Mouse (Mus musculus) heart, postnatal 14 days (tissue): ENCODE results near the gene Zfp746. TPM values are rescaled to one million over a fixed set of nuclear protein-coding genes. Genes with fewer than 3 reads are reported as not detected.

Experiments
- DNase-seq, 2 experiments: peaks; one replicate each; pipeline ENCODE4 v3.0.0; 2021 to 2022
- intact Hi-C: fragments of 180-260 bp; cut with DNase I; formaldehyde crosslinking; loops from one replicate; pipeline ENCODE4 v1.15.1; 2025
- microRNA-seq, 2 experiments: library from miRNA; unstranded; fragments of <30 nt; microRNA quantifications; one replicate each; pipeline ENCODE4 v1.2.0; 2021 to 2022
- total RNA-seq, 2 experiments: library from RNA; stranded (reverse); gene quantifications; 2 replicates each; pipeline ENCODE4 v1.2.3; 2021

Gene Zfp746
- total RNA-seq, 2 experiments from 2014 or later: 13.9 to 15.1 TPM

GRCm38 (mm10) chr6:48048426-48049272 is 37.7 kb downstream of the Zfp746 start, which contains the start of gene Zfp777:
Gene Zfp777 (minus strand): TSS chr6:48048911.
- intact Hi-C loops: loop anchor here (5.0 kb wide), 1 partner anchor 39 kb away; the partner anchor contains the start of gene Zfp746
- DNase-seq: peak; percentile 85 to 86

GRCm38 (mm10) chr6:48047450-48048351 is 38.7 kb downstream of the Zfp746 start:
- DNase-seq: peak; percentile 38 to 54
- intact Hi-C loops: loop anchor here (5.0 kb wide), 1 partner anchor 40 kb away; the partner anchor contains the start of gene Zfp746

DNA sequence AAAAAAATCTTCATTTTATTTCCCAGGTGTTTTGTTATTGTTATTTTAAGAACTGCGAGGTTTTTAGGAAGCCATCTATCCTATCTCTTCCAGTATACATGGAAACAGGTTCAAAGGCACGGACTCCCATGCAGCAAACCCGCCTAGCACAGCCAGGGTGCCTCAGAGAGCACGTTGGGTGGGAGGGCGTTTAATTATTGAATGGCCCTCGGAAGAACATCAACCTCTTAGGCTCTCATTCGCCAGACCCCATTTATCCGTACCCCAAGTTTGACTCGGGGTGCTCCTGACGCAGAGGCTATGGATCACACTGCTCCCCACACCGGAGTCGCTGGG is 39.3 kb downstream of the Zfp746 start:
- intact Hi-C loops: loop anchor here (5.0 kb wide), 1 partner anchor 40 kb away; the partner anchor contains the start of gene Zfp746

GRCm38 (mm10) chr6:48032661-48033060 is 53.7 kb downstream of the Zfp746 start:
- DNase-seq: no peak
- intact Hi-C loops: no loop called here

More for the DNA sequence above, 39.3 kb downstream of the Zfp746 start:
- DNase-seq: no peak

DNA sequence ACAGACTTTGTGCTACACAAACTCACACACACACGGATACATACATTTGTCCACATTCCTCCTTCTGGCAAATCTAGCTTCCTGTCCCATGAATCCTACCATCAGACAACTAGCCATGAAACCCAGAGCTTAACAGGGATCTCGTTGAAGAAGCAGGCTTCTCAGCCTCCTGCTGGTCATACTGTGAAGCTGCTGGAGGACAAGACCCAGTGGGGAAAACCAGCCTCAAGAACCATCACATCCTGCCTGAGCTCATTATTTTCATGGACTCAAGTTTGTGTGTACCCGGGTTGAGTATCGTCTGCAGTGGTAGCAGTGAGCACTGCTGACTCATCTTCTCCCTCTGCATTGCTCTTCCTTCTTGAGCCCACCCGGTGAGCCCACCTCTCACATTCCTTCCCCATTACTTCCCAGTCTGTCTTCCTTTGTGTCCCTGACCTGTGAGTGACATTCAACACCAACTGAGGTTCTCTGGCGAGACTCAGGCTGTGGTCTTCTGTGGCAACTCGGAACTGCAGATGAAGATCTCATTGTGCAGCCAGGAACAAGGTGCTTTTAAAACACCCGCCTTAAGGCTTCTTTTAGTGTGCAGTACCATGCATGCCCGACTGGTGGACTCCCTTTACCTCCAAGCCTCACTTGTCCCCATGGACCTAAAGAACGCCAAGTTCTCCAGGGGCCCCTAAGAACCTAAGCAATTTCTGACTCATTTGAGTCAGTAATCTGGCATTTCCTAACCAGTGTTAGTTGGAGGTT is 60.3 kb downstream of the Zfp746 start:
- intact Hi-C loops: no loop called here
- no peak for DNase-seq

GRCm38 (mm10) chr6:48024994-48025345 is 61.4 kb downstream of the Zfp746 start:
- intact Hi-C loops: no loop called here
- DNase-seq: no peak

DNA sequence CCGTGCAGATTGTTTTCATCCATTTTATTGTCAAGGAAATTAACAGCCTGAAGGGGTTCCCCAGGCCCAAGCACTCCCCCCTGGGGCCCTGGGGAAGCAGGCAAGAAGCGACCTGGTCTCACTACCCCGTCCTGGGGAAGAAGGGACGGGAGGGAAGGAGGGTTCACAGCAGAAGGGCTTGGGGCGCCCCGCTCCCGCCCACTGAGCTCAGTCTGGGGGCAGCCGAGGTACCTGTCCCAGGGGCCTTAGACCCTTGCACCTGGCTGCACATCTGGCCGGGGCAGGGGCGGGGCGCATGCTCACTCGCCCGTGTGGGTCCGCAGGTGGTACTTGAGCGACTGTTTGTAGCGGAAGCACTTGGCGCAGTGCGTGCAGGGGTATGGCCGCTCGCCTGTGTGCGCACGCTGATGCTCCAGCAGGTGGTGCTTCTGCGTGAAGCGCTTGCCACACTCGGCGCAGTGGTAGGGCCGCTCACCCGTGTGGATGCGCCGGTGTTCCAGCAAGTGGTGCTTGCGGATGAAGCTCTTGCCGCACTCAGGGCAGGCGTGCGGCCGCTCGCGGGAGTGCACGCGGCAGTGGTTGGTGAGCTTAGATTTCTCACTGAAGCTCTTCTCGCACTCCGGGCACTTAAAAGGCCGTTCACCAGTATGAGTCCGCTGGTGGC is 61.9 kb downstream of the Zfp746 start:
- DNase-seq: no peak
- intact Hi-C loops: no loop called here

DNA sequence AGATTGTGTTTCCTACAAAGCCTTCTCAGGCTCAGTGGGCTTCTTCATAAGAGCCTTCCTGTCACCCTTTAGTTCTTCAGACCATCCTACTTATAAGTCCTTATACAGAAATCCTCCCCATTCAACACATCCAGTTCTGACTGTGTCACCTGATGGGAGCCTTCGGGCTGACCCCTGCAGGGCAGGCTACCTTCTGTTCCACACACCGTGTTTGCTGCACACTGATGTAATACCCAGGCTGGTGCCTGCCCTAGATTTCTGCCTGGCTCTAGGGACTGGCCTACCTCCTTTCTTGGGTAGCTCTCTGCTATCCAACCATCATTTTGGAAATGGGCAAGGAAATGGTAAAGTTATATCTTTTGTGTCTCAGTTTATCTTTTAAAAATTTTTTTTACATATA is 63.7 kb downstream of the Zfp746 start:
- intact Hi-C loops: no loop called here
- no peak for DNase-seq

- intact Hi-C loops: no loop called here
- DNase-seq: no peak
These were observed 64.7 kb downstream of the Zfp746 start for GRCm38 (mm10) chr6:48021678-48022077.

GRCm38 (mm10) chr6:48020006-48020405 is 66.4 kb downstream of the Zfp746 start:
- DNase-seq: no peak
- intact Hi-C loops: no loop called here

GRCm38 (mm10) chr6:48016841-48017240 is 69.6 kb downstream of the Zfp746 start:
- DNase-seq: no peak
- intact Hi-C loops: no loop called here

GRCm38 (mm10) chr6:48016090-48016521 is 70.3 kb downstream of the Zfp746 start:
- peak; percentile 69 to 75 for DNase-seq
- intact Hi-C loops: no loop called here

Small RNAs within 50 kb of the gene (microRNA-seq; reads per million reads assigned to microRNA genes)
- 0 reads per million in 2 experiments for gene Gm24563

Other genes with a start within 250 kb of the Zfp746 start
- gene Zfp282, start 209.4 kb downstream of the Zfp746 start, total RNA-seq: 1 to 10 TPM; 8.5 to 9.1 TPM
- 10 to 100 TPM; 11.7 to 13.0 TPM for gene Zfp212, start 166.1 kb downstream of the Zfp746 start, total RNA-seq
- gene Zfp956, start 133.2 kb downstream of the Zfp746 start, total RNA-seq: 1 to 10 TPM; 1.3 to 1.9 TPM
- 10 to 100 TPM; 15.5 to 17.0 TPM for gene Zfp777, start 37.7 kb downstream of the Zfp746 start, total RNA-seq